Mouse (Mus musculus) cortical plate, adult 2 months (tissue): ENCODE data around the gene Aip.

Source experiments
- CTCF ChIP-seq: fragments of 200-500 bp; IDR thresholded peaks from 2 replicates; pipeline ENCODE4 v1.5.1; 2011; ENCODE audit warnings: mild to moderate bottlenecking, control low read depth, low read length; ENCODE audit not compliant: insufficient read depth; ENCODE audit errors: extremely low read depth
- POLR2A ChIP-seq: fragments of 200-500 bp; IDR thresholded peaks from 2 replicates; pipeline ENCODE4 v1.6.1; 2011; ENCODE audit warnings: mild to moderate bottlenecking, low read length, control low read depth; ENCODE audit not compliant: insufficient read depth; ENCODE audit errors: extremely low read depth

GRCm38 (mm10) chr19:4103294-4103693, 22.4 kb downstream of the Aip start:
- no peak for TF ChIP-seq CTCF
- no peak for TF ChIP-seq POLR2A
